Mouse (Mus musculus) common myeloid progenitor, adult 5-6 weeks (primary cell): ENCODE data around the gene Zfp526. TPM values are rescaled to one million over a fixed set of nuclear protein-coding genes. Genes with fewer than 3 reads are reported as not detected.
A peak's percentile ranks its signal among the peaks of the same experiment; 100 is the strongest.
"Not testable (repeated sequence)": the region's sequence is repeated elsewhere in the genome, so short reads cannot be mapped to it uniquely, and the experiment has no call there.

Experiments used
- ATAC-seq: replicated peaks from 2 replicates; pipeline ENCODE4 v1.8.0; 2016; ENCODE audit warnings: low read depth, mild to moderate bottlenecking, moderate TSS enrichment, inconsistent platforms; ENCODE audit not compliant: poor library complexity, severe bottlenecking
- total RNA-seq: library from RNA; stranded (forward); fragments of 200-1000, 187-1606 nt; gene quantifications from 2 replicates; pipeline ENCODE4 v1.2.3, GENCODE M21; 2017

Zfp526 gene
- total RNA-seq, 1 experiment from 2014 or later = 10.2 TPM

GRCm38 (mm10) chr7:25263968-25264870, 43.0 kb downstream of the Zfp526 start:
- ATAC-seq = no peak

GRCm38 (mm10) chr7:25265743-25266142, 44.5 kb downstream of the Zfp526 start:
- not testable (repeated sequence) for ATAC-seq

- no peak for ATAC-seq
Observed at GRCm38 (mm10) chr7:25266180-25266962, 45.1 kb downstream of the Zfp526 start.

GRCm38 (mm10) chr7:25267301-25267750, 46.1 kb downstream of the Zfp526 start, which contains the start of gene Cic:
Gene Cic, plus strand, starts transcription at chr7:25267704.
- ATAC-seq = peak; percentile 72

GRCm38 (mm10) chr7:25267751-25268463, 46.7 kb downstream of the Zfp526 start:
- peak; percentile 73 for ATAC-seq

GRCm38 (mm10) chr7:25268588-25268987, 47.4 kb downstream of the Zfp526 start:
- no peak for ATAC-seq

GRCm38 (mm10) chr7:25269029-25269428, 47.8 kb downstream of the Zfp526 start:
- ATAC-seq = no peak

GRCm38 (mm10) chr7:25269545-25270271, 48.5 kb downstream of the Zfp526 start:
- ATAC-seq = 0 out of 2 replicates have a peak, but pooled peaks have one; percentile 1

GRCm38 (mm10) chr7:25270652-25271633, 49.7 kb downstream of the Zfp526 start:
- ATAC-seq = no peak

GRCm38 (mm10) chr7:25271651-25272444, 50.6 kb downstream of the Zfp526 start:
- no peak for ATAC-seq

GRCm38 (mm10) chr7:25272445-25273258, 51.4 kb downstream of the Zfp526 start:
- no peak for ATAC-seq

GRCm38 (mm10) chr7:25273259-25274241, 52.3 kb downstream of the Zfp526 start:
- peak; percentile 12; the same call in 1 of the 2 replicates for ATAC-seq

- peak; percentile 61 for ATAC-seq
Observed at GRCm38 (mm10) chr7:25274571-25274970, 53.3 kb downstream of the Zfp526 start.

GRCm38 (mm10) chr7:25274996-25275395, 53.8 kb downstream of the Zfp526 start:
- ATAC-seq = no peak

GRCm38 (mm10) chr7:25275555-25276298, 54.5 kb downstream of the Zfp526 start:
- ATAC-seq = no peak
